Mouse (Mus musculus) erythroblast, embryonic 14.5 days (primary cell): Measurements from ENCODE around the gene Usp37.

Experiments used
- GATA1 ChIP-seq: IDR thresholded peaks from 2 replicates; pipeline ENCODE4 v1.6.1; 2012; ENCODE audit warnings: low read length, inconsistent platforms, mixed read lengths
- TAL1 ChIP-seq: IDR thresholded peaks from 3 replicates; pipeline ENCODE4 v1.6.1; 2012; ENCODE audit warnings: low read length, inconsistent platforms, mixed read lengths

DNA sequence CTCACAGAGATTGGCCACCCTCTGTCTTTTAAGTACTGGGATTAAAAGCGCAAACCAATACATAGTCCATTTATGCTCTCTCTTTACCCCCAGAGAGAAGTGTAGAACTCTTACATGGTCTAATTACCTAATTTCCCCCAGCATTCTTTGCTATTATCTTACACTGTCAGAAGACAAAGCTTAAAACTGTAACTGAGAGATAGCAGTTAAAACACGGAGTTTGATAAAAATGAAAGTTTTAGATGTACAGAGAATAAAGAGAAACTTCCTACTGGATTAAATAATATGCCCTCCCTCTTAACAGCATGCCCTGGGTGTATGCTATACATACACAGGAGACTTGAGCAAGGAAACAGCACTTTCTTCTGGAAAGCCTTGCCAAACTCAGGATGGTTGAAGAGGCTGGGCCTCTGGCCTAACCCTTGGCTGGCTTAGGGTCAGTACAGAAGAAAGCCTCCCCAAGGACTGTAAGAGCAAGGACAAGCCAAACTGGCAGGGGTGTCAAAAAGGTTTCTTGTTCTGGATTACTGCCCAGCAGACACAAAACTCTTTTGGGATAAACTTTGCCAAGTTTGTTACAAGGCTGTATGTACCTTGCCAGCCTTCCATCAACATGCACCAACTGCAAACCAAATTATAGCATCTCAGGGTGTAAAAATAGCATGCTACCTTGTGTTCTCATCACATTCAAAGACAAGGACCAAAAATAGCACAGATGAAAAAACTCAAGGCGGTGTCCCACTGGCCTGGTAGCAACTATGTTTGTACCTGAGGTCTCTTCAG, 40.7 kb upstream of the Usp37 start:
- no peak for TF ChIP-seq GATA1
- TF ChIP-seq TAL1: no peak; the same call in 2 of the 3 replicates
